Mouse (Mus musculus) lung, embryonic 15.5 days (tissue): Measurements from ENCODE around the gene Gm19410. TPM values are rescaled to one million over a fixed set of nuclear protein-coding genes. Genes with fewer than 3 reads are reported as not detected.
A peak's percentile ranks its signal among the peaks of the same experiment; 100 is the strongest.

Source experiments
- ATAC-seq: fragments of 200-750 bp; cut with Nextera tagmentation; 2 replicates; pipeline ENCODE4 v1.8.0; 2017; ENCODE audit warnings: moderate number of reproducible peaks, borderline replicate concordance; ENCODE audit not compliant: low FRiP score, low TSS enrichment; ENCODE audit errors: extremely low read depth
- H3K27ac ChIP-seq: fragments of 300-500 bp; sonication (generic); 2 replicates; pipeline ENCODE4 v1.5.1; 2015; ENCODE audit warnings: moderate library complexity, mild to moderate bottlenecking, inconsistent platforms
- H3K27me3 ChIP-seq: fragments of 300-500 bp; sonication (generic); 2 replicates; pipeline ENCODE4 v1.6.1; 2015; ENCODE audit warnings: inconsistent platforms
- H3K36me3 ChIP-seq: fragments of 300-500 bp; sonication (generic); 2 replicates; pipeline ENCODE4 v1.6.1; 2015; ENCODE audit warnings: inconsistent platforms
- H3K4me1 ChIP-seq: fragments of 300-500 bp; sonication (generic); 2 replicates; pipeline ENCODE4 v1.6.1; 2015; ENCODE audit warnings: inconsistent platforms
- H3K4me2 ChIP-seq: fragments of 300-500 bp; sonication (generic); 2 replicates; pipeline ENCODE4 v1.6.1; 2015; ENCODE audit warnings: inconsistent platforms, mild to moderate bottlenecking, moderate library complexity
- H3K4me3 ChIP-seq: fragments of 300-500 bp; sonication (generic); 2 replicates; pipeline ENCODE4 v1.5.1; 2015; ENCODE audit warnings: mild to moderate bottlenecking, inconsistent platforms
- H3K9ac ChIP-seq: fragments of 300-500 bp; sonication (generic); 2 replicates; pipeline ENCODE4 v1.6.1; 2015; ENCODE audit warnings: inconsistent platforms
- H3K9me3 ChIP-seq: fragments of 300-500 bp; sonication (generic); 2 replicates; pipeline ENCODE4 v1.6.1; 2016; ENCODE audit warnings: inconsistent platforms
- WGBS: fragments of 180-500 bp; shearing (Covaris S2); methylation state at CpG from one replicate; pipeline ENCODE4 v1.1.7; 2015; 5-methylcytosine and 5-hydroxymethylcytosine counted together
- microRNA-seq: library from miRNA; unstranded; fragments of <30 nt; microRNA quantifications from one replicate; pipeline ENCODE4, GENCODE M21; 2016
- polyA plus RNA-seq: library from polyadenylated mRNA; unstranded; fragments of >200 nt; fragmentation: Nextera tagmentation; extraction: Ambion mirVana; gene quantifications from 2 replicates; pipeline ENCODE4 v1.2.1, GENCODE M21; 2015

Gene Gm19410
- polyA plus RNA-seq = 0.04 TPM in 1 of 2 replicates, not detected in the other

DNA sequence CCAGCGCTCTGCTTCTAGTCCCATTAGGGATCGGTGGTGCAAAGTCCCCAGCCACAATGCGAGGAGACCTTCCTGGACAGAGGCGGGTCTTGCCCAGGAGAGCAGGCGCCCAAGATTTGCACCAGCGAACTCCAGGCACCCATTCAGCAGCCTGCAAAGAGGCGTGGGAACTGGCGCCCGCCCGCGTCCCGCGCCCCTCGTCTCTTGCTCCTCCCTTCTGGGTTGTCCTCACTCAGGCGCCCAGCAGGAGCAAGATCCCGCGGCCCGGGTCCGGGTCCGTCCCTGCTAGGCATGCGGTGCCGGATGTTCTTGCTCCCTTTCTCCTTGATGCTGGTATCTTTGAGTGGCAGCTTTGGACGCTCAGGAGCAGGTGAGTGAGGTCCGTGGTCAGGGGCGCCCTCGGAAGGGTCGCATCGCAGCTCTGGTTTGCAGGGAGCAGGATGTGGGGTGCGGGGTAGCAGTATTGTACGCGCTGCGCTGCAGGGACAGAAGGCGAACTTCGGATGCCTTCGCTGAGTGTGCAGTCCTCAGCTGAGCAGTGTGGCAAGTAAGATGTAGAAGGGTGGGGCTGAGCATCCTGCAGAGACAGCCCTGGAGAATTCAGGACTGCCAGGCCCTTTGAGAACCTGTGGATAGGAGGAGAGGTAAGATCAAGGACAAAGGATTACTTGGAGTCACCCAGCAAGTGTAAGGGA, at the start of gene Gm19410:
Gene Gm19410 (plus strand): TSS at position 292 of the 695 bp plus-strand sequence.
- Histone ChIP-seq H3K27ac (no peak within 1 kb of the TSS), H3K4me2 (peak within 1 kb of the TSS; percentile 75), H3K4me3 (peak within 1 kb of the TSS; percentile 43), H3K9ac (no peak within 1 kb of the TSS; the same call in 1 of the 2 replicates), H3K4me1 (peaks cover 10% of the 10 kb centered on the region), H3K36me3 (no peaks in the 10 kb centered on the region), H3K27me3 (peaks cover 46% of the 10 kb centered on the region), H3K9me3 (no peaks in the 10 kb centered on the region)
- WGBS = 1% methylated on average over 31 of the region's 35 CpGs
- ATAC-seq = no peak

DNA sequence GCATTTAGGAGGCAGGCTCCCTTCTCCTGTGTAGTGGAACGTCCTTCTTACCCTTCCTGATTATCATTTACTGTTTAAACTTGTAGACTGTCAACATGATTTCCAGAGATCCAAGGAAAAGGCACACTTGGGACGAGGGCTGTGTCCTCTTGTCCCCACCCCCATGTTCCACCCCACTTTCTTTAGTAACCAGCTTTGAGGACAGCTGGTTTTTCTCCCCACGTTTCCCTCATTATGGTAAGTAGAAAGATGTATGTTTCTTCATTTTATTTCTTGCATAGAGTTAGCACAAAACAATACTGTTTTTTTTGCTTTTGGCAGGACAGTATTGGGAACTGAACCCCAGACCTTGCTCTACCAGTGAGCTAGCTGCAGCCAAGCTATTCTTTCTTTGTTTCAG, 34.8 kb upstream of the Gm19410 start:
- no peaks in the 10 kb centered on the region for H3K9me3 ChIP-seq
- no peaks in the 10 kb centered on the region for H3K36me3 ChIP-seq
- WGBS = 35% methylated on average over 3 of the region's 3 CpGs
- H3K27ac ChIP-seq = no peak overlapping the region
- no peaks in the 10 kb centered on the region for H3K27me3 ChIP-seq
- no peak for ATAC-seq
- no peaks in the 10 kb centered on the region for H3K4me1 ChIP-seq
- H3K4me2 ChIP-seq = no peak overlapping the region
- no peak overlapping the region for H3K4me3 ChIP-seq
- no peak overlapping the region for H3K9ac ChIP-seq

DNA sequence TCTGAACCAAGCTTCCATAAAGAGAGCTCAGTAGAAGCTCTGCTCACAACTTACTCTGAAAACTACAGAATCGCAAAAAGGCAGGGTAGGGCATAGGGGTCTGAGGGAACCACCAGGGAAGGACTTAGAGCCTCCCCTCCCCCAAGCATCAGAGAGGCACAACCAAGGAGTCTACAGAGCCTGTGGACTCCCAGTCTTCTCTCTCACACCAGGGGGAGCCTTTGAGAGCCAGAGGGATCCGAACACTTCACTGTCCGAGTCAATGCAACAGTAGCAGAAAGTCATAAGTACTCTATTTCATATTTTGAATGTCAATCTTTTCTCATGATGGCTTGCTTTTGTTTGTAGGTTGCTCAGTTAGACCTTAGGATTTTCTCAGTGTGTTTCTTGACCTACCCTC, 30.2 kb upstream of the Gm19410 start:
- no peaks in the 10 kb centered on the region for H3K27me3 ChIP-seq
- no peak overlapping the region for H3K4me3 ChIP-seq
- WGBS = 72% methylated on average over 3 of the region's 3 CpGs
- H3K36me3 ChIP-seq = no peaks in the 10 kb centered on the region
- no peaks in the 10 kb centered on the region for H3K4me1 ChIP-seq
- H3K27ac ChIP-seq = no peak overlapping the region
- no peaks in the 10 kb centered on the region for H3K9me3 ChIP-seq
- ATAC-seq = no peak
- H3K4me2 ChIP-seq = no peak overlapping the region
- no peak overlapping the region for H3K9ac ChIP-seq

DNA sequence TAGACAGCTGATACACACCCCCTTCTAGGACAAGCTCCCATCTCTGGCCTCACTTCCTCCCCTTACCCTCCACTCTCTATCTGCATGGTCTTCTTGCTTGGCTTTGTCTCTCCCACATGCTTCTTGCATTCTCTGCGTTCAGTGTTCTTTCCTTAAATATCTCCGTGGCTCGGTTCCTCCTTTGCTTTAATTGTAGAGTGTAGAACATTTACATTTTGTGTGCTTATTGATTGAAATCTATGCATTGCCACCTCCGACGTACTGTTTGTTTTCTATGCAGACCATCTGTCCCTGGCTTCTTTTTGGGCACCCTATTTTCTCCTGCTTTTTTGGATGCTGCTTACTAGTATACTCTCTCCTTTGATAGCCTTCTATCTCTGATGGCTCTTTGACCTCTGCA, 9.4 kb upstream of the Gm19410 start:
- H3K4me1 ChIP-seq = no peaks in the 10 kb centered on the region
- H3K27ac ChIP-seq = no peak overlapping the region
- H3K4me2 ChIP-seq = no peak overlapping the region
- 89% methylated on average over 5 of the region's 5 CpGs for WGBS
- no peak for ATAC-seq
- no peaks in the 10 kb centered on the region for H3K36me3 ChIP-seq
- H3K9me3 ChIP-seq = no peaks in the 10 kb centered on the region
- H3K4me3 ChIP-seq = no peak overlapping the region
- no peak overlapping the region for H3K9ac ChIP-seq
- H3K27me3 ChIP-seq = no peaks in the 10 kb centered on the region

DNA sequence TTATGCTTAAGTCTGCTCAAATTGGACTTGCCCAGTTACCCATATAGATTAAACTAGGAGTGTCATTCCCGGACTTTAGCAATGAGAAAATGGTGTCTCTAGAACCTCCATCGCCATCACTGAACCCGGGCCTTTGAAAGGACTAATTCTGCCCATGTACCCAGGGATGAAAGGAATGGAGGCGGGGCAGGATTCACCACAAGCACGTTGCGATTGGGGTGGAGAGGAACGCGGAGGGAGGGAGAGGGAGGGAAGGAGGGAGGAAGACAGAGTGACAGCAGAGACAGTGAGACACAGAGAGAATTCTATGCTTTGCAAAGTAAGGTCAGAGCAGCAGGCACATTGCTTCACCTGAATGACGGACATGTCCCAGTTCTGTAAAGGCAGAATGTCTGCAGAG, 570 bp upstream of the Gm19410 start:
- Histone ChIP-seq H3K4me3 (peak overlapping the region; percentile 43), H3K9me3 (no peaks in the 10 kb centered on the region), H3K36me3 (no peaks in the 10 kb centered on the region), H3K4me1 (peaks cover 10% of the 10 kb centered on the region), H3K9ac (no peak overlapping the region; the same call in 1 of the 2 replicates), H3K27me3 (peaks cover 46% of the 10 kb centered on the region), H3K4me2 (peak overlapping the region; percentile 75), H3K27ac (no peak overlapping the region)
- no peak for ATAC-seq
- WGBS = 8% methylated on average over 9 of the region's 9 CpGs

DNA sequence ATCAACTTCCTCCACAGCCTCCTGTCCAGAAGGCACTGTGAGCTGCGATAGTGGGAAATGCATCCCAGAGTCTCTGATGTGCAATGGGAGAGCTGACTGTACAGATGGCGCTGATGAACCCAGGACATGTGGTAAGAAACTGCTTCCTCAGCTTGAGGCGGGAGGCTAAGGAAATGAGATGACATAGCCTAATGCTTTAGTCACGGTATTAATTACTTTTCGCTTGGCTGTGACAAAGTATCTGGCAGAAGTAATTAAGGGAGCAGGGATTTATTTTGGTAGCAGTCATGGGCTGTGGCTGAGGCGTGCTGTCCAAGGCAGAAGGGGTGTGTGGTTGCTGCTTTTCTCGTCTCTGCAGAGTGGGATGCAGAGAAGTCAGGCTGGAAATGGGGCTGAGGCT, 7.9 kb downstream of the Gm19410 start:
- ATAC-seq = no peak
- Histone ChIP-seq H3K9me3 (no peaks in the 10 kb centered on the region), H3K4me3 (no peak overlapping the region), H3K9ac (no peak overlapping the region), H3K4me2 (no peak overlapping the region), H3K27me3 (0 out of 2 replicates have a peak, but pooled peaks cover 2% of the 10 kb centered on the region), H3K36me3 (no peaks in the 10 kb centered on the region), H3K4me1 (no peaks in the 10 kb centered on the region), H3K27ac (no peak overlapping the region)
- WGBS = 34% methylated on average over 7 of the region's 7 CpGs

Small RNAs within 50 kb of the gene (microRNA-seq; reads per million reads assigned to microRNA genes)
- not detected for gene Gm44474
